Mouse (Mus musculus) ES-E14 (cell line): ENCODE data around the gene Hist1h3h.

Experiments used
- CHD2 ChIP-seq: IDR thresholded peaks from 2 replicates; pipeline ENCODE4 v1.6.1; 2014; ENCODE audit warnings: mild to moderate bottlenecking, low read depth, low read length, inconsistent platforms
- HCFC1 ChIP-seq: IDR thresholded peaks from 2 replicates; pipeline ENCODE4 v1.6.1; 2012; ENCODE audit warnings: low read length, inconsistent platforms, borderline replicate concordance; ENCODE audit not compliant: insufficient read depth
- MAFK ChIP-seq: IDR thresholded peaks from 2 replicates; pipeline ENCODE4 v1.6.1; 2014; ENCODE audit warnings: mild to moderate bottlenecking, low read depth, low read length, inconsistent platforms; ENCODE audit not compliant: insufficient read depth
- ZC3H11A ChIP-seq: IDR thresholded peaks from 2 replicates; pipeline ENCODE4 v1.6.1; 2012; ENCODE audit warnings: low read depth, mild to moderate bottlenecking, inconsistent platforms, low read length, borderline replicate concordance
- ZNF384 ChIP-seq: IDR thresholded peaks from 2 replicates; pipeline ENCODE4 v1.6.1; 2012; ENCODE audit warnings: low read depth, low read length, inconsistent platforms

GRCm38 (mm10) chr13:21718381-21719080, 1.1 kb downstream of the Hist1h3h start:
- TF ChIP-seq ZNF384, result no peak
- no peak for TF ChIP-seq HCFC1
- TF ChIP-seq MAFK, result no peak
- TF ChIP-seq CHD2, result 0 out of 2 replicates have a peak, but pooled peaks have one; percentile 37
- no peak for TF ChIP-seq ZC3H11A
